Mouse (Mus musculus) spleen, adult 2 months (tissue): ENCODE measurements at regions not wholly inside any gene's neighbourhood (a gene's known extent, or its start where the extent isn't known, plus 50 kb on each side); places are given as distances from the start of the nearest gene placed in this dataset.

ENCODE experiments used
- CTCF ChIP-seq: fragments of 200-500 bp; IDR thresholded peaks from 2 replicates; pipeline ENCODE4 v1.5.1; 2011; ENCODE audit warnings: mild to moderate bottlenecking, inconsistent platforms; ENCODE audit not compliant: insufficient read depth, insufficient read length, insufficient replicate concordance; ENCODE audit errors: extremely low read depth
- POLR2A ChIP-seq: fragments of 200-500 bp; IDR thresholded peaks from 2 replicates; pipeline ENCODE4 v1.6.1; 2011; ENCODE audit warnings: low read depth, low read length, inconsistent platforms

DNA sequence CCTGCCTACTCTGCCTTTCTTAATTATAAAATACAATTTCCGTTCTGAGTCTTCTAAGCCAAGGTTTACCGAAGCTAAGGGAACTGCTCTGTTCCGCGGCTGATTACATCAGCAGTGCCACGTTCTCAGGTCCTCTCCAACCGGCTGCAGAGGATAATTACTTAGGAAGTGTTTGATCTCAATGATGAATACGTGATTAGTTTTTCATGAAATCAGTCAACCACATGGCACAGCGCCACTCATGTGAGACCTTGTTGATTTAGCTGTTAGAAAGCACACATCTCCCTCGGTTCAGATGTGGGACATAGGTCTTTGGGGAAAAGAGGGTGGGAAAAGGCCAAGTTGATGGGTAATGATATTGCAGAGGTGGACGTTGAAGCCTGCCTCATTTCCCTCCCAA is 141.7 kb downstream of the Pou4f1 start:
- TF ChIP-seq CTCF = no peak
- TF ChIP-seq POLR2A = no peak
